Mouse (Mus musculus): ENCODE results near the gene Gpd1. TPM values are rescaled to one million over a fixed set of nuclear protein-coding genes. Genes with fewer than 3 reads are reported as not detected.

Gene Gpd1
- polyA plus RNA-seq, 1 experiment from 2014 or later = 0.92 TPM

DNA sequence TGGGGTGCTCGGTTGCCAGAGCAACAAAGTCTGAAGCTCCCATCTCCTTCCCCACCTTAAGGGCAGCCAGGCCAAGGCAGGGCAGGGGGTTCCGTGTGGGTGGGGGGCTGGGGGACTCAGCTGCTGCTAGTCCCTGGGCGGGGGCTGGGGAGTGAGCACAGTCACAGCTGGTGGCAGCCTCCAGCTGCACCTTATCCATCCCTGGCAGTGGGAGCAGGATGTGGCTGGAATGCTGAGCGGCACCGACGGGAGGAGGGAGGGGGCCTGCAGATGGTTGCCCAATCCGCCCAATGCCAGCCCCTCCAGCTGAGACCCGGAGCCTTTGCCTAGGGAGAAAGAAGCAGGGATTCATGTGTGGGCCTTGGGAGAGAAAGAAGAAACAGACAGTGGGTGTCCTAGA lies 40.2 kb upstream of the Gpd1 start:
- peak; percentile 80 for ATAC-seq (ENCODE audit: low FRiP score, low TSS enrichment)
- Histone ChIP-seq H3K4me2 (ENCODE audit: low read length) (peak overlapping the region; percentile 46), H3K27me3 (ENCODE audit: control insufficient read depth, insufficient read depth, low read length) (no peaks in the 10 kb centered on the region), H3K4me1 (ENCODE audit: control insufficient read depth, insufficient read depth, low read length) (peaks cover 52% of the 10 kb centered on the region), H3K27ac (replicated peaks; ENCODE audit: low read depth, low read length) (peak overlapping the region; percentile 80), H3K9me3 (ENCODE audit: control insufficient read depth, low read length) (no peaks in the 10 kb centered on the region), H3K36me3 (ENCODE audit: control insufficient read depth, insufficient read depth, low read length) (peaks cover 17% of the 10 kb centered on the region; the same call in 1 of the 2 replicates), H3K4me3 (replicated peaks; ENCODE audit: low read depth, low read length) (peak overlapping the region; percentile 19), H3K9ac (replicated peaks; ENCODE audit: low read length) (peak overlapping the region; percentile 39; the same call in 1 of the 2 replicates)
- WGBS = 5% methylated on average over 8 of the region's 8 CpGs
- DNase-seq = peak; percentile 67

- ATAC-seq (ENCODE audit: low FRiP score, low TSS enrichment) (no peak), DNase-seq (no peak)
- no peaks in the 10 kb centered on the region for H3K9me3 ChIP-seq (ENCODE audit: control insufficient read depth, low read length)
- H3K27me3 ChIP-seq (ENCODE audit: control insufficient read depth, insufficient read depth, low read length) = no peaks in the 10 kb centered on the region
- no peak overlapping the region for H3K9ac ChIP-seq (replicated peaks; ENCODE audit: low read length)
- H3K27ac ChIP-seq (replicated peaks; ENCODE audit: low read depth, low read length) = no peak overlapping the region
- H3K4me1 ChIP-seq (ENCODE audit: control insufficient read depth, insufficient read depth, low read length) = peaks cover 42% of the 10 kb centered on the region
- H3K36me3 ChIP-seq (ENCODE audit: control insufficient read depth, insufficient read depth, low read length) = peaks cover 23% of the 10 kb centered on the region
- no peak overlapping the region for H3K4me3 ChIP-seq (replicated peaks; ENCODE audit: low read depth, low read length)
- no peak overlapping the region for H3K4me2 ChIP-seq (ENCODE audit: low read length)
- 15% methylated on average over 13 of the region's 13 CpGs for WGBS
Measured at GRCm38 (mm10) chr15:99678063-99678800, 39.1 kb upstream of the Gpd1 start.

DNA sequence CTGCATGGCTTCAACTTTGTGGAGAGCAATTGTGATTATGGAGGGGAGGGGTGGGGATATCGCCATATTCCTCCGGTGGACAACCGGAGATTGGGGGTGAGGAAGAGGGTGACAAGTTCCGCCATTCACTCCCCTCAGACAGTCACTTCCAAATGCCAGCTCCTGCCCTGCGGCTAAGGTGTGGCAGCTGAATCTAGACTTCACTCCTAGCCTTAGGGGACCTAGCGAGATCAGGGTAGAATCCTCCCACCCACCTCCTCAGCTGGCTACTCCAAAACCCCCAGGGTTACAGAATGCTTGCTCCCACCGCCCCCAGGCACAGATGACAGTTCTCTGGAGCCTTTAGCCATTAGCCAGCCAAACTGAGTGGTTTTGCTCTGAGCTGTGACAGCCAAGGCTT lies 38.3 kb upstream of the Gpd1 start:
- Histone ChIP-seq H3K4me3 (replicated peaks; ENCODE audit: low read depth, low read length) (no peak overlapping the region), H3K4me1 (ENCODE audit: control insufficient read depth, insufficient read depth, low read length) (peaks cover 34% of the 10 kb centered on the region), H3K27ac (replicated peaks; ENCODE audit: low read depth, low read length) (no peak overlapping the region), H3K9ac (replicated peaks; ENCODE audit: low read length) (no peak overlapping the region), H3K27me3 (ENCODE audit: control insufficient read depth, insufficient read depth, low read length) (no peaks in the 10 kb centered on the region), H3K4me2 (ENCODE audit: low read length) (peak overlapping the region; percentile 6; the same call in 1 of the 2 replicates), H3K9me3 (ENCODE audit: control insufficient read depth, low read length) (no peaks in the 10 kb centered on the region), H3K36me3 (ENCODE audit: control insufficient read depth, insufficient read depth, low read length) (peaks cover 23% of the 10 kb centered on the region)
- DNase-seq (no peak), ATAC-seq (ENCODE audit: low FRiP score, low TSS enrichment) (no peak)
- WGBS = 71% methylated on average over 7 of the region's 7 CpGs

- Histone ChIP-seq H3K27ac (replicated peaks; ENCODE audit: low read depth, low read length) (no peak overlapping the region), H3K9me3 (ENCODE audit: control insufficient read depth, low read length) (no peaks in the 10 kb centered on the region), H3K4me2 (ENCODE audit: low read length) (no peak overlapping the region), H3K4me3 (replicated peaks; ENCODE audit: low read depth, low read length) (no peak overlapping the region), H3K27me3 (ENCODE audit: control insufficient read depth, insufficient read depth, low read length) (no peaks in the 10 kb centered on the region), H3K36me3 (ENCODE audit: control insufficient read depth, insufficient read depth, low read length) (peaks cover 48% of the 10 kb centered on the region), H3K4me1 (ENCODE audit: control insufficient read depth, insufficient read depth, low read length) (0 out of 2 replicates have a peak, but pooled peaks cover 5% of the 10 kb centered on the region), H3K9ac (replicated peaks; ENCODE audit: low read length) (no peak overlapping the region)
- ATAC-seq (ENCODE audit: low FRiP score, low TSS enrichment) (no peak), DNase-seq (no peak)
- 96% methylated on average over 7 of the region's 7 CpGs for WGBS
Measured at GRCm38 (mm10) chr15:99682880-99683279, 34.4 kb upstream of the Gpd1 start.

DNA sequence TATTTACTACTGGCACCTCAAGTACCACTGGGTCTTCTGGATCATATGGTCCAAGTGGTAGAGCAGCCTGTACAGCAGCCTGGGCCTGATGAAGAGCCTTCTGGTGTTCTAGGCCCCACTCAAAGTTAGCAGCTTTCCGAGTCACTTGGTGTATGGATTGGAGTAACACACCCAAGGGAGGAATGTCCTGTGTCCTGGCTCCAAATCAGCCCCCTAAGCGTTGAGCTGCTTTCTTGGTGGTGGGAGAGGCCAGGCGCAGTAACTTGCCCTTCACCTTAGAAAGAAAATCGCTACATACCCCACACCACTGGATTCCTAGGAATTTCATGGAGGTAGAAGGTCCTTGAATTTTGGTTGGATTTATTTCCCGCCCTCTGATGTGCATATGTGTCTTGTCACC lies 33.2 kb upstream of the Gpd1 start:
- no peak for DNase-seq
- Histone ChIP-seq H3K9me3 (ENCODE audit: control insufficient read depth, low read length) (no peaks in the 10 kb centered on the region), H3K4me3 (replicated peaks; ENCODE audit: low read depth, low read length) (no peak overlapping the region), H3K27ac (replicated peaks; ENCODE audit: low read depth, low read length) (no peak overlapping the region), H3K4me2 (ENCODE audit: low read length) (no peak overlapping the region), H3K9ac (replicated peaks; ENCODE audit: low read length) (no peak overlapping the region), H3K27me3 (ENCODE audit: control insufficient read depth, insufficient read depth, low read length) (no peaks in the 10 kb centered on the region), H3K36me3 (ENCODE audit: control insufficient read depth, insufficient read depth, low read length) (peaks cover 48% of the 10 kb centered on the region), H3K4me1 (ENCODE audit: control insufficient read depth, insufficient read depth, low read length) (no peaks in the 10 kb centered on the region)
- ATAC-seq (ENCODE audit: low FRiP score, low TSS enrichment) = no peak
- WGBS = 94% methylated on average over 5 of the region's 5 CpGs

DNA sequence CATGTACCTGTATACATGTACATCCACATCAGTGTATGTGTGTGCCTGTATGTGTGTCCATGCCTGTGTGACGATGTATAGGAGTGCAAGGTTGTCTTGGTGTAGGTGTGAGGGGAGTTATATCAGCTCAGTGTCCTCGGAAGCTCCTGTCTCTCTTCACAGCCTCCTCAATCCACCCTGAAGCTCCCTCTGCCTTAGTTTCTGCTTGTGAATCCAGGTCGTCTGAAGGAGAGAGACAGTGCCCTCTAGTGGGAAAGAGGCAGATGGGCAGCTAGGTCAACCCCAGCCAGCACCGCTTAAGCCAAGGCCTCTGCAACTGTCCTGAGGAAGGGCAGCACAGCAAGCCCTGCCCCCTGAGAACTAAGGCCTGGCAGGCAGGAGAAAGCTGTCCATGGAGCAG lies 28.6 kb upstream of the Gpd1 start:
- no peaks in the 10 kb centered on the region for H3K9me3 ChIP-seq (ENCODE audit: control insufficient read depth, low read length)
- ATAC-seq (ENCODE audit: low FRiP score, low TSS enrichment) = peak; percentile 41
- H3K4me3 ChIP-seq (replicated peaks; ENCODE audit: low read depth, low read length) = no peak overlapping the region
- H3K27me3 ChIP-seq (ENCODE audit: control insufficient read depth, insufficient read depth, low read length) = no peaks in the 10 kb centered on the region
- DNase-seq = peak; percentile 85
- H3K4me1 ChIP-seq (ENCODE audit: control insufficient read depth, insufficient read depth, low read length) = peaks cover 19% of the 10 kb centered on the region
- H3K4me2 ChIP-seq (ENCODE audit: low read length) = no peak overlapping the region
- peaks cover 48% of the 10 kb centered on the region for H3K36me3 ChIP-seq (ENCODE audit: control insufficient read depth, insufficient read depth, low read length)
- H3K9ac ChIP-seq (replicated peaks; ENCODE audit: low read length) = no peak overlapping the region
- WGBS = 4% methylated on average over 4 of the region's 4 CpGs
- no peak overlapping the region for H3K27ac ChIP-seq (replicated peaks; ENCODE audit: low read depth, low read length)

DNA sequence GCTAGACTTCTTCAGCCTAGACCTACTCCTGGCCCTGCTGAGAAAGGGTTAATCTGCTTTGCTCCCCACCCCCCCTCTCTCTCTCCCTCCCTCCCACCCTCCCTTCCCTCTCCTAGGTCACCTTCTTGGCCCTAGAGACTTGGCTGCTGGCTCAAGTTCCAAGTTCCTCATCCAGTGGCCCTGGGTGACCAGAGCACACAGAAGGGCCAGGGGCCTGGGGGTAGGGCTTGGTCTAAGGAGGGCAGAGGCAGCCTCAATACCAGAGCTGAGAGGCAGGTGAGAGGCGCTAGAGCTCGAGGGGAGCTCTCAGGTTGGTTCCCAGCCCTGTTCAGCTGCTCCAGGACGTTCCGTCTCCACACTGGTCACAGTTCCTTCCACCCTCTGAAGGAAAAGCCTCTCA lies 26.4 kb upstream of the Gpd1 start:
- Histone ChIP-seq H3K9ac (replicated peaks; ENCODE audit: low read length) (peak overlapping the region; percentile 26; the same call in 1 of the 2 replicates), H3K27ac (replicated peaks; ENCODE audit: low read depth, low read length) (no peak overlapping the region), H3K4me1 (ENCODE audit: control insufficient read depth, insufficient read depth, low read length) (peaks cover 19% of the 10 kb centered on the region), H3K27me3 (ENCODE audit: control insufficient read depth, insufficient read depth, low read length) (no peaks in the 10 kb centered on the region), H3K36me3 (ENCODE audit: control insufficient read depth, insufficient read depth, low read length) (peaks cover 41% of the 10 kb centered on the region), H3K9me3 (ENCODE audit: control insufficient read depth, low read length) (no peaks in the 10 kb centered on the region), H3K4me2 (ENCODE audit: low read length) (no peak overlapping the region), H3K4me3 (replicated peaks; ENCODE audit: low read depth, low read length) (no peak overlapping the region)
- no peak for ATAC-seq (ENCODE audit: low FRiP score, low TSS enrichment)
- WGBS = 21% methylated on average over 4 of the region's 4 CpGs
- no peak for DNase-seq

DNA sequence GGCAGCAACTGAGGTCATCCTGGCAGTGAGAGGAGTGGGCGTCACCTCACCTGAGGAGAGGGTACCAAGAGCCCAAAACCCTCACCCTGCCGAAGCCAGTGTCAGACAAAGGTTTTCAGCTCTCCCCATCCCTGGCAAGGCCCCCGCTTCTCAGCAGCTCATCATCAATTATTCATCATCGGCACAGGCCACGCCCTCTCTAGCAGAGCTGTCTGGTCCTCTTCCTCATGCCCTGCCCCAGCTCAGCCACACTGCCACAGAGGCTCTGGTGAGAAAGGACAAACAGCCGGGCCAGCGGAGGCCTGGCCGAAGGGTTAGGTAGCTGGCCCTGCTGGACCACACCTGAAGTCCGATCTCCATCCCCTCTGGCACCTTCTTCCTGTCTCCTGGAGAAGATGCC lies 25.3 kb upstream of the Gpd1 start:
- H3K4me2 ChIP-seq (ENCODE audit: low read length) = peak overlapping the region; percentile 19; the same call in 1 of the 2 replicates
- peak overlapping the region; percentile 29; the same call in 1 of the 2 replicates for H3K9ac ChIP-seq (replicated peaks; ENCODE audit: low read length)
- 45% methylated on average over 9 of the region's 9 CpGs for WGBS
- H3K9me3 ChIP-seq (ENCODE audit: control insufficient read depth, low read length) = no peaks in the 10 kb centered on the region
- peak overlapping the region; percentile 49 for H3K27ac ChIP-seq (replicated peaks; ENCODE audit: low read depth, low read length)
- ATAC-seq (ENCODE audit: low FRiP score, low TSS enrichment) (peak; percentile 57), DNase-seq (no peak)
- no peaks in the 10 kb centered on the region for H3K27me3 ChIP-seq (ENCODE audit: control insufficient read depth, insufficient read depth, low read length)
- H3K4me3 ChIP-seq (replicated peaks; ENCODE audit: low read depth, low read length) = no peak overlapping the region
- H3K36me3 ChIP-seq (ENCODE audit: control insufficient read depth, insufficient read depth, low read length) = peaks cover 41% of the 10 kb centered on the region
- H3K4me1 ChIP-seq (ENCODE audit: control insufficient read depth, insufficient read depth, low read length) = peaks cover 19% of the 10 kb centered on the region

- Histone ChIP-seq H3K4me1 (ENCODE audit: control insufficient read depth, insufficient read depth, low read length) (no peaks in the 10 kb centered on the region), H3K9ac (replicated peaks; ENCODE audit: low read length) (no peak overlapping the region; the same call in 1 of the 2 replicates), H3K27me3 (ENCODE audit: control insufficient read depth, insufficient read depth, low read length) (no peaks in the 10 kb centered on the region), H3K4me2 (ENCODE audit: low read length) (no peak overlapping the region), H3K4me3 (replicated peaks; ENCODE audit: low read depth, low read length) (no peak overlapping the region), H3K9me3 (ENCODE audit: control insufficient read depth, low read length) (no peaks in the 10 kb centered on the region), H3K27ac (replicated peaks; ENCODE audit: low read depth, low read length) (no peak overlapping the region), H3K36me3 (ENCODE audit: control insufficient read depth, insufficient read depth, low read length) (peaks cover 63% of the 10 kb centered on the region)
- DNase-seq (no peak), ATAC-seq (ENCODE audit: low FRiP score, low TSS enrichment) (no peak)
- WGBS = 50% methylated on average over 2 of the region's 2 CpGs
Measured at GRCm38 (mm10) chr15:99697309-99697708, 20.0 kb upstream of the Gpd1 start.
